Mouse (Mus musculus): ENCODE measurements around the gene Ccdc146. TPM values are rescaled to one million over a fixed set of nuclear protein-coding genes. Genes with fewer than 3 reads are reported as not detected.

Ccdc146 gene
- polyA plus RNA-seq, 1 experiment: not detected

GRCm38 (mm10) chr5:21254731-21255525, 169.5 kb downstream of the Ccdc146 start:
- Histone ChIP-seq H3K4me1 (ENCODE audit: control insufficient read depth, insufficient read depth, low read length) (no peaks in the 10 kb centered on the region), H3K36me3 (ENCODE audit: control insufficient read depth, insufficient read depth, low read length) (no peaks in the 10 kb centered on the region), H3K4me3 (ENCODE audit: insufficient read depth, low read depth, low read length) (no peak overlapping the region), H3K27ac (ENCODE audit: insufficient read depth, low read depth, low read length) (no peak overlapping the region), H3K27me3 (replicated peaks; ENCODE audit: control insufficient read depth, insufficient read depth, low read length) (no peaks in the 10 kb centered on the region)
- no peak for DNase-seq
- TF ChIP-seq POLR2A (IDR thresholded peaks at IDR 0.05; ENCODE audit: low read depth, low read length) (no peak), CTCF (conservative IDR thresholded peaks at IDR 0.05; ENCODE audit: insufficient read depth, insufficient read length, low read depth, low read length) (no peak)
- WGBS: 90% methylated on average over 12 of the region's 12 CpGs

DNA sequence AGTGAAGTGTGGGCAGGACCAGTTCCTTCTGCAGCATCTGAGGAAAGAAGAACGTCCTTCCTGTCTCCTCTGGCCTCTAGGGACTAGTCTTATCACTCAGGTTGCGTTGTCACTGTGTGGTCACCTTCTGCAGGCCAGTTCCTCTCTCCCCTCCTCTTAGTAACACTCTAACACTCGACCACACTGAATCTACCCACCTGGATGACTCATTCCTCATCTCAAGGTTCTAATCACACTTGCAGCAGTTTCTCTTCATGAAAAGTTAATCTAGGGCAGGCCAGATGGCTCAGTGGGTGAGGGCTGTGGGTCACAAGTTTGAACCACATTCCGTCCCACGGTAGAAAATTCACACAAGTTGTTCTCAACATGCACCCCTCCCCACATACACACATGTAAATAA, 175.6 kb downstream of the Ccdc146 start:
- H3K36me3 ChIP-seq (ENCODE audit: control insufficient read depth, insufficient read depth, low read length): no peaks in the 10 kb centered on the region
- H3K27ac ChIP-seq (ENCODE audit: insufficient read depth, low read depth, low read length): no peak overlapping the region
- TF ChIP-seq POLR2A (IDR thresholded peaks at IDR 0.05; ENCODE audit: low read depth, low read length) (no peak), CTCF (conservative IDR thresholded peaks at IDR 0.05; ENCODE audit: insufficient read depth, insufficient read length, low read depth, low read length) (no peak)
- H3K4me3 ChIP-seq (ENCODE audit: insufficient read depth, low read depth, low read length): no peak overlapping the region
- no peak for DNase-seq
- no peaks in the 10 kb centered on the region for H3K27me3 ChIP-seq (replicated peaks; ENCODE audit: control insufficient read depth, insufficient read depth, low read length)
- WGBS: 59% methylated on average over 5 of the region's 5 CpGs
- no peaks in the 10 kb centered on the region for H3K4me1 ChIP-seq (ENCODE audit: control insufficient read depth, insufficient read depth, low read length)

- DNase-seq: no peak
- Histone ChIP-seq H3K4me3 (ENCODE audit: insufficient read depth, low read depth, low read length) (no peak overlapping the region), H3K27ac (ENCODE audit: insufficient read depth, low read depth, low read length) (no peak overlapping the region), H3K4me1 (ENCODE audit: control insufficient read depth, insufficient read depth, low read length) (no peaks in the 10 kb centered on the region), H3K27me3 (replicated peaks; ENCODE audit: control insufficient read depth, insufficient read depth, low read length) (no peaks in the 10 kb centered on the region), H3K36me3 (ENCODE audit: control insufficient read depth, insufficient read depth, low read length) (no peaks in the 10 kb centered on the region)
- no peak for TF ChIP-seq CTCF (conservative IDR thresholded peaks at IDR 0.05; ENCODE audit: insufficient read depth, insufficient read length, low read depth, low read length)
- TF ChIP-seq POLR2A (IDR thresholded peaks at IDR 0.05; ENCODE audit: low read depth, low read length): no peak
- WGBS: 54% methylated on average over 2 of the region's 2 CpGs
Observed at GRCm38 (mm10) chr5:21247916-21248315, 176.6 kb downstream of the Ccdc146 start.

GRCm38 (mm10) chr5:21246794-21247193, 177.7 kb downstream of the Ccdc146 start:
- Histone ChIP-seq H3K4me1 (ENCODE audit: control insufficient read depth, insufficient read depth, low read length) (no peaks in the 10 kb centered on the region), H3K36me3 (ENCODE audit: control insufficient read depth, insufficient read depth, low read length) (no peaks in the 10 kb centered on the region), H3K27me3 (replicated peaks; ENCODE audit: control insufficient read depth, insufficient read depth, low read length) (no peaks in the 10 kb centered on the region), H3K4me3 (ENCODE audit: insufficient read depth, low read depth, low read length) (no peak overlapping the region), H3K27ac (ENCODE audit: insufficient read depth, low read depth, low read length) (no peak overlapping the region)
- WGBS: 61% methylated on average over 6 of the region's 6 CpGs
- DNase-seq: no peak
- TF ChIP-seq CTCF (conservative IDR thresholded peaks at IDR 0.05; ENCODE audit: insufficient read depth, insufficient read length, low read depth, low read length): no peak
- no peak for TF ChIP-seq POLR2A (IDR thresholded peaks at IDR 0.05; ENCODE audit: low read depth, low read length)

DNA sequence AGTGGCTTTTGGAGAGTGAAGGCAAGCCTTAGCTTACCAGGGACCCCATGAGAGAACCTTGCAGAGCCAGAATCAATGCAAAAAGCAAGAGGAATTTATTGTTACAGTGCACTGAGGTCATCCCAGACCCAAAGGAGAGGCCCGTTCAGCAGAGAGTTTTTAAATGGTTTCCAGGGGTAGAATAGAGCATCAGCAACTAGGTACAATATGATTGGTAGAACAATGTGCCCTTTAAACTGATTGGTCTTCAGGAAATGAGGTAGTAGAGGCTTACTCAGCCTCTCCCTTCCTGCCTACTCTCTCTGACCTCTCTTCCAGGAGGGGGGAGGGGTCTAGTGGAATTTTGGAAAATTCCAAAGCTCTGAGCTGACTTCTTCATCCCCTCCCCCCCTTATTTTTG, 179.2 kb downstream of the Ccdc146 start:
- no peak for DNase-seq
- Histone ChIP-seq H3K27ac (ENCODE audit: insufficient read depth, low read depth, low read length) (no peak overlapping the region), H3K36me3 (ENCODE audit: control insufficient read depth, insufficient read depth, low read length) (no peaks in the 10 kb centered on the region), H3K4me1 (ENCODE audit: control insufficient read depth, insufficient read depth, low read length) (no peaks in the 10 kb centered on the region), H3K27me3 (replicated peaks; ENCODE audit: control insufficient read depth, insufficient read depth, low read length) (no peaks in the 10 kb centered on the region), H3K4me3 (ENCODE audit: insufficient read depth, low read depth, low read length) (no peak overlapping the region)
- WGBS: 59% methylated on average over 1 of the region's 1 CpGs
- TF ChIP-seq CTCF (conservative IDR thresholded peaks at IDR 0.05; ENCODE audit: insufficient read depth, insufficient read length, low read depth, low read length) (no peak), POLR2A (IDR thresholded peaks at IDR 0.05; ENCODE audit: low read depth, low read length) (no peak)

DNA sequence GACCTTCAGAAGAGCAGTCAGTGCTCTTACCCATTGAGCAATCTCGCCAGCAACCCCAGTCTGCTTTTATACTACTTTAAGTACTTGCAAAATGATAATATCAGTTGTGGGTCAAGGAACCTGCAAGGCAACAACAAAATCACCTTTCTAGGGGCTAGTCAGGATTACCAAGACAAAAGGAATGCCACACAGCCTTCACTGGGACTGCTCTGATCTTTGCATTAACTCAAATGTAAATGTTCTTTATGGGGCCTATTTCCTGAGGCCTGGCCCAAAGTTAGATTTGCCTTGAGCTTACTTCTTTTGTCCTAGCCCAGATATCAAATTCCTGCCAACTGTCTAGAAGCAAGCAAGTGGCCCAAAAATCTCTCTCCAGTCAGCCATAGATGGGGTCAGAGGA, 179.9 kb downstream of the Ccdc146 start:
- H3K36me3 ChIP-seq (ENCODE audit: control insufficient read depth, insufficient read depth, low read length): no peaks in the 10 kb centered on the region
- H3K4me1 ChIP-seq (ENCODE audit: control insufficient read depth, insufficient read depth, low read length): no peaks in the 10 kb centered on the region
- WGBS: 98% methylated on average over 1 of the region's 1 CpGs
- TF ChIP-seq POLR2A (IDR thresholded peaks at IDR 0.05; ENCODE audit: low read depth, low read length): no peak
- no peak for TF ChIP-seq CTCF (conservative IDR thresholded peaks at IDR 0.05; ENCODE audit: insufficient read depth, insufficient read length, low read depth, low read length)
- no peak overlapping the region for H3K27ac ChIP-seq (ENCODE audit: insufficient read depth, low read depth, low read length)
- no peak for DNase-seq
- H3K4me3 ChIP-seq (ENCODE audit: insufficient read depth, low read depth, low read length): no peak overlapping the region
- no peaks in the 10 kb centered on the region for H3K27me3 ChIP-seq (replicated peaks; ENCODE audit: control insufficient read depth, insufficient read depth, low read length)

Other genes starting within 250 kb of the Ccdc146 start
- 3.3 and 3.7 TPM in 2 replicates for gene Gsap, start 238.4 kb downstream of the Ccdc146 start, polyA plus RNA-seq (2012; rRNA removed)
- gene Fgl2, start 52.0 kb downstream of the Ccdc146 start, polyA plus RNA-seq (2012; rRNA removed): 2.9 and 3.2 TPM in 2 replicates
- 1.9 and 2.6 TPM in 2 replicates for gene Fam185a, start 281 bp upstream of the Ccdc146 start, polyA plus RNA-seq (2012; rRNA removed)
- gene Lrrc17, start 118.9 kb upstream of the Ccdc146 start, polyA plus RNA-seq (2012; rRNA removed): 1.1 and 1.2 TPM in 2 replicates
- 0.05 and 0.08 TPM in 2 replicates for gene Fbxl13, start 221.0 kb upstream of the Ccdc146 start, polyA plus RNA-seq (2012; rRNA removed)
- gene Armc10, start 221.1 kb upstream of the Ccdc146 start, polyA plus RNA-seq (2012; rRNA removed): 22.6 and 24.0 TPM in 2 replicates

All from kidney, adult 2 months (tissue).